Mouse (Mus musculus) ovary, postnatal 36 days (tissue): ENCODE measurements around the gene Iqcd.

ENCODE experiments used
- DNase-seq: peaks from one replicate; pipeline ENCODE4 v3.0.0; 2022; ENCODE audit warnings: low spot score, mixed read lengths

The Iqcd gene

GRCm38 (mm10) chr5:120628624-120629023 is 39.8 kb downstream of the Iqcd start:
- DNase-seq = no peak

- no peak for DNase-seq
Observed at GRCm38 (mm10) chr5:120631128-120631527, 42.3 kb downstream of the Iqcd start.

- no peak for DNase-seq
Observed at GRCm38 (mm10) chr5:120631892-120632291, 43.1 kb downstream of the Iqcd start.

GRCm38 (mm10) chr5:120634131-120634530 is 45.3 kb downstream of the Iqcd start, which contains the start of gene Cfap73:
Gene Cfap73, minus strand, starts transcription at chr5:120634235.
- no peak for DNase-seq

- no peak for DNase-seq
Observed at GRCm38 (mm10) chr5:120634860-120635259, 46.0 kb downstream of the Iqcd start.

- no peak for DNase-seq
Observed at GRCm38 (mm10) chr5:120635633-120636032, 46.8 kb downstream of the Iqcd start.

GRCm38 (mm10) chr5:120640094-120640493 is 51.3 kb downstream of the Iqcd start:
- DNase-seq = no peak

GRCm38 (mm10) chr5:120643365-120644085 is 54.7 kb downstream of the Iqcd start:
- peak; percentile 52 for DNase-seq

- DNase-seq = no peak
Observed at GRCm38 (mm10) chr5:120644227-120644626, 55.4 kb downstream of the Iqcd start.

GRCm38 (mm10) chr5:120645851-120646250 is 57.0 kb downstream of the Iqcd start:
- no peak for DNase-seq

GRCm38 (mm10) chr5:120647361-120647760 is 58.5 kb downstream of the Iqcd start:
- no peak for DNase-seq

GRCm38 (mm10) chr5:120647814-120648491 is 59.1 kb downstream of the Iqcd start:
- DNase-seq = no peak

- DNase-seq = peak; percentile 60
Observed at GRCm38 (mm10) chr5:120648569-120649373, 60.0 kb downstream of the Iqcd start, which contains the start of gene Rasal1. Gene Rasal1, plus strand, starts transcription at chr5:120648812.

GRCm38 (mm10) chr5:120649374-120649933 is 60.6 kb downstream of the Iqcd start:
- no peak for DNase-seq

- no peak for DNase-seq
Observed at GRCm38 (mm10) chr5:120649938-120650337, 61.1 kb downstream of the Iqcd start.

GRCm38 (mm10) chr5:120651230-120651629 is 62.4 kb downstream of the Iqcd start:
- DNase-seq = no peak

- no peak for DNase-seq
Observed at GRCm38 (mm10) chr5:120652915-120653701, 64.3 kb downstream of the Iqcd start.

- no peak for DNase-seq
Observed at GRCm38 (mm10) chr5:120653873-120654272, 65.1 kb downstream of the Iqcd start.

GRCm38 (mm10) chr5:120656281-120656751 is 67.5 kb downstream of the Iqcd start:
- DNase-seq = no peak
